Mouse (Mus musculus) left cerebral cortex, adult 6 months (tissue): ENCODE data around the gene Cyp4f17. TPM values are rescaled to one million over a fixed set of nuclear protein-coding genes. Genes with fewer than 3 reads are reported as not detected.

Experiments
- long read RNA-seq, 2 experiments: library from polyadenylated mRNA; unstranded; transcript quantifications; one replicate each; pipeline ENCODE4 v2.0.0; 2019 to 2020
- polyA plus RNA-seq: library from polyadenylated mRNA; unstranded; fragments of <200 nt; fragmentation: Nextera tagmentation; gene quantifications from 2 replicates; pipeline ENCODE4 v1.2.3, GENCODE M21; 2021

Gene Cyp4f17
- polyA plus RNA-seq: 2.1 and 2.4 TPM in 2 replicates
- long read RNA-seq, experiment 1, partial matches to known transcripts: 0 of 6 reads
- long read RNA-seq, experiment 1, other reads (novel, unspliced or antisense): 3 of 6 reads
- long read RNA-seq, experiment 2, partial matches to known transcripts: 0 of 5 reads
- long read RNA-seq, experiment 2, other reads (novel, unspliced or antisense): 4 of 5 reads

DNA sequence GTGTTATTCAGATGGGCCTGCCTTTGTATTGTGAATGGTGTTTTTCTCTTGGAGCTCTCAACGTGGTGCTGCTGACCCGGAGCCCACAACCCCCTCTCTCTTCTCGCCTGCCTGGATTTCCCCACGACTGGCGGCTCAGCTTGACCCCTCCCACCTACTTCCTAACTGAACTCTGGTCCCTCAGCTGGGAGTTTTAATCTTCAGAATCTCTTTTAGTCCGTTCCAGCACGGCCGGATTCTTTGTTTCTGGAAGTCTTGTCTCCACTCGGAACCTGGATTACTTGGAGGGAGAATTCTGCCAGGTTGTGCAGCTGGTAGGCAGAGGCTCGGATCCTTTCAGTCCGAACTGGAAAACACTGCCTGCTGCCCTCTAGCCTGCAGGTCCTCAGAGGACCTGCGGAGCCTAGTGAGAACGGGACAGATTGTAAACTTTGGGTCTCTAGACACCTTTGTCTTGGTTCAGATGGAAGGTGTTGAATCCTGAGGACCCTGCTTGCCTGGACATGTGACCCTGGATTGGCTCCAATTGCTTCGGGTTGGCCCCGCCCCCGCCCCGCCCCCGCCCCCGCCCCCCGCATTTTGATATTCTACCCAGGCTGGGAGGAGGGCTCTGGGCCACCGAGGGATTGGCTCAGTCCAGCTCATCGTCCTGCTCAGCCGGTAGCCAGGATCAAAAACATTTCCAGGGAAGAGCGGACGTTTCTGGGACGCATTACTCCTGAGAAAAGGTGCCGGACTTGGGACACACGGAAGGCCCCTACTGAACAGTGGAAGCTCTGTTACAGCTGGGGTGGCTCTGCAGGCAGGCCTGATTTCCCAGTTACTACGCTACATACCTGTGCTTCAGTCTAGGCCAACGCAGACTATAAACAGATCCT, at the start of gene Cyp4f17:
Gene Cyp4f17, plus strand, starts transcription at position 200 of the 878 bp plus-strand sequence.

GRCm38 (mm10) chr17:32536051-32536866, 30.4 kb downstream of the Cyp4f17 start, which contains the start of gene Cyp4f16:
TSS of gene Cyp4f16 (plus strand) at chr17:32536558.

Other genes with a start within 250 kb of the Cyp4f17 start
- gene Brd4, start 221.3 kb upstream of the Cyp4f17 start, polyA plus RNA-seq: 15.4 and 34.1 TPM in 2 replicates
- gene Akap8, start 184.8 kb upstream of the Cyp4f17 start, polyA plus RNA-seq: 8.0 and 9.0 TPM in 2 replicates
- 36.3 and 40.8 TPM in 2 replicates for gene Akap8l, start 155.4 kb upstream of the Cyp4f17 start, polyA plus RNA-seq
- gene Wiz, start 116.6 kb upstream of the Cyp4f17 start, polyA plus RNA-seq: 11.0 and 16.4 TPM in 2 replicates
- 0.50 and 1.1 TPM in 2 replicates for gene Rasal3, start 102.5 kb upstream of the Cyp4f17 start, polyA plus RNA-seq
- gene Pglyrp2, start 81.9 kb upstream of the Cyp4f17 start, polyA plus RNA-seq: not detected in 2 replicates
- 0.06 TPM in 1 of 2 replicates, not detected in the other for gene Cyp4f39, start 53.3 kb upstream of the Cyp4f17 start, polyA plus RNA-seq
- 2.4 and 2.7 TPM in 2 replicates for gene Cyp4f16, start 30.5 kb downstream of the Cyp4f17 start, polyA plus RNA-seq
- gene Cyp4f37, start 115.3 kb downstream of the Cyp4f17 start, polyA plus RNA-seq: not detected in 2 replicates
- not detected in 2 replicates for gene Cyp4f40, start 152.8 kb downstream of the Cyp4f17 start, polyA plus RNA-seq
- gene Cyp4f15, start 179.6 kb downstream of the Cyp4f17 start, polyA plus RNA-seq: 13.9 and 19.8 TPM in 2 replicates